Mouse (Mus musculus) lung, postnatal 0 days (tissue): ENCODE measurements around the gene Lrrn4.

Source experiments
- CTCF ChIP-seq: IDR thresholded peaks from 2 replicates; pipeline ENCODE4 v1.5.1; 2016; ENCODE audit warnings: antibody characterized with exemption, mild to moderate bottlenecking
- EP300 ChIP-seq: IDR thresholded peaks from 2 replicates; pipeline ENCODE4 v1.6.1; 2016; ENCODE audit warnings: antibody characterized with exemption, mild to moderate bottlenecking, control low read depth

- TF ChIP-seq EP300, result no peak
- no peak for TF ChIP-seq CTCF
Measured at GRCm38 (mm10) chr2:132914785-132915184, 34.1 kb upstream of the Lrrn4 start.
